Mouse (Mus musculus) neural tube, embryonic 15.5 days (tissue): ENCODE measurements at regions not wholly inside any gene's neighbourhood (a gene's known extent, or its start where the extent isn't known, plus 50 kb on each side); places are given as distances from the start of the nearest gene placed in this dataset.

Experiments
- ATAC-seq: fragments of 200-750 bp; cut with Nextera tagmentation; 2 replicates; pipeline ENCODE4 v1.8.0; 2017; ENCODE audit warnings: mild to moderate bottlenecking, moderate TSS enrichment, moderate library complexity; ENCODE audit not compliant: low FRiP score
- H3K27ac ChIP-seq: fragments of 300-500 bp; sonication (generic); replicated peaks from 2 replicates; pipeline ENCODE4 v1.5.1; 2015; ENCODE audit warnings: mild to moderate bottlenecking, inconsistent platforms
- H3K27me3 ChIP-seq: fragments of 300-500 bp; sonication (generic); replicated peaks from 2 replicates; pipeline ENCODE4 v1.6.1; 2015; ENCODE audit warnings: inconsistent platforms
- H3K36me3 ChIP-seq: fragments of 300-500 bp; sonication (generic); 2 replicates; pipeline ENCODE4 v1.6.1; 2015; ENCODE audit warnings: inconsistent platforms
- H3K4me1 ChIP-seq: fragments of 300-500 bp; sonication (generic); 2 replicates; pipeline ENCODE4 v1.6.1; 2015; ENCODE audit warnings: inconsistent platforms
- H3K4me2 ChIP-seq: fragments of 300-500 bp; sonication (generic); 2 replicates; pipeline ENCODE4 v1.6.1; 2015; ENCODE audit warnings: inconsistent platforms, mild to moderate bottlenecking, moderate library complexity
- H3K4me3 ChIP-seq: fragments of 300-500 bp; sonication (generic); replicated peaks from 2 replicates; pipeline ENCODE4 v1.5.1; 2015; ENCODE audit warnings: mild to moderate bottlenecking, inconsistent platforms
- H3K9ac ChIP-seq: fragments of 300-500 bp; sonication (generic); replicated peaks from 2 replicates; pipeline ENCODE4 v1.6.1; 2015; ENCODE audit warnings: mild to moderate bottlenecking, inconsistent platforms
- H3K9me3 ChIP-seq: fragments of 300-500 bp; sonication (generic); replicated peaks from 2 replicates; pipeline ENCODE4 v1.6.1; 2016; ENCODE audit warnings: inconsistent platforms
- WGBS: fragments of 180-500 bp; shearing (Covaris S2); methylation state at CpG from one replicate; pipeline ENCODE4 v1.1.7; 2015; ENCODE audit warnings: mixed read lengths; 5-methylcytosine and 5-hydroxymethylcytosine counted together

GRCm38 (mm10) chr4:154726636-154727045 is 59.0 kb upstream of the Actrt2 start:
- Histone ChIP-seq H3K4me1 (peaks cover 5% of the 10 kb centered on the region), H3K27me3 (0 out of 2 replicates have a peak, but pooled peaks cover 3% of the 10 kb centered on the region), H3K9me3 (no peaks in the 10 kb centered on the region), H3K27ac (no peak overlapping the region), H3K4me2 (no peak overlapping the region), H3K36me3 (no peaks in the 10 kb centered on the region), H3K9ac (no peak overlapping the region), H3K4me3 (no peak overlapping the region)
- no peak for ATAC-seq
- WGBS, result 61% methylated on average over 3 of the region's 3 CpGs

GRCm38 (mm10) chr4:154727945-154728344 is 60.3 kb upstream of the Actrt2 start:
- peaks cover 7% of the 10 kb centered on the region for H3K4me1 ChIP-seq
- H3K4me2 ChIP-seq, result no peak overlapping the region
- H3K36me3 ChIP-seq, result no peaks in the 10 kb centered on the region
- H3K27ac ChIP-seq, result no peak overlapping the region
- no peak overlapping the region for H3K4me3 ChIP-seq
- 80% methylated on average over 7 of the region's 7 CpGs for WGBS
- no peak overlapping the region for H3K9ac ChIP-seq
- H3K27me3 ChIP-seq, result 0 out of 2 replicates have a peak, but pooled peaks cover 3% of the 10 kb centered on the region
- no peak for ATAC-seq
- H3K9me3 ChIP-seq, result no peaks in the 10 kb centered on the region

GRCm38 (mm10) chr4:154730646-154731045 is 63.0 kb upstream of the Actrt2 start:
- no peak overlapping the region for H3K4me2 ChIP-seq

GRCm38 (mm10) chr4:154731345-154731744 is 63.7 kb upstream of the Actrt2 start:
- Histone ChIP-seq H3K4me1 (peaks cover 7% of the 10 kb centered on the region), H3K4me3 (no peak overlapping the region), H3K27ac (0 out of 2 replicates have a peak overlapping the region, but pooled peaks have one; percentile 38), H3K36me3 (no peaks in the 10 kb centered on the region), H3K9me3 (no peaks in the 10 kb centered on the region), H3K27me3 (0 out of 2 replicates have a peak, but pooled peaks cover 3% of the 10 kb centered on the region), H3K4me2 (peak overlapping the region; percentile 20), H3K9ac (no peak overlapping the region)
- WGBS, result 40% methylated on average over 15 of the region's 15 CpGs
- ATAC-seq, result no peak

More at GRCm38 (mm10) chr4:154730646-154731045, 63.0 kb upstream of the Actrt2 start:
- Histone ChIP-seq H3K36me3 (no peaks in the 10 kb centered on the region), H3K27ac (no peak overlapping the region), H3K27me3 (0 out of 2 replicates have a peak, but pooled peaks cover 3% of the 10 kb centered on the region), H3K4me3 (no peak overlapping the region), H3K9ac (no peak overlapping the region), H3K9me3 (no peaks in the 10 kb centered on the region), H3K4me1 (peaks cover 7% of the 10 kb centered on the region)
- ATAC-seq, result no peak
- WGBS, result 91% methylated on average over 5 of the region's 5 CpGs

- Histone ChIP-seq H3K4me3 (no peak overlapping the region), H3K36me3 (no peaks in the 10 kb centered on the region), H3K9ac (no peak overlapping the region), H3K27me3 (peaks cover 16% of the 10 kb centered on the region; the same call in 1 of the 2 replicates), H3K4me2 (no peak overlapping the region), H3K27ac (no peak overlapping the region), H3K4me1 (peaks cover 7% of the 10 kb centered on the region), H3K9me3 (no peaks in the 10 kb centered on the region)
- WGBS, result 66% methylated on average over 6 of the region's 6 CpGs
- ATAC-seq, result no peak
Measured at GRCm38 (mm10) chr4:154736071-154736470, 68.4 kb upstream of the Actrt2 start.

- H3K4me3 ChIP-seq, result no peak overlapping the region
- H3K9me3 ChIP-seq, result no peaks in the 10 kb centered on the region
- H3K27me3 ChIP-seq, result peaks cover 31% of the 10 kb centered on the region
- H3K9ac ChIP-seq, result no peak overlapping the region
- 28% methylated on average over 27 of the region's 27 CpGs for WGBS
- H3K4me1 ChIP-seq, result peaks cover 13% of the 10 kb centered on the region
- no peak overlapping the region for H3K4me2 ChIP-seq
- H3K27ac ChIP-seq, result no peak overlapping the region
- no peaks in the 10 kb centered on the region for H3K36me3 ChIP-seq
- no peak for ATAC-seq
Measured at GRCm38 (mm10) chr4:154741123-154741890, 73.6 kb upstream of the Actrt2 start.

GRCm38 (mm10) chr4:154746323-154747005 is 78.8 kb upstream of the Actrt2 start:
- no peak overlapping the region for H3K4me3 ChIP-seq
- WGBS, result 53% methylated on average over 16 of the region's 16 CpGs

GRCm38 (mm10) chr4:154747006-154747343 is 79.3 kb upstream of the Actrt2 start:
- peaks cover 13% of the 10 kb centered on the region for H3K27me3 ChIP-seq
- H3K4me2 ChIP-seq, result no peak overlapping the region
- 79% methylated on average over 4 of the region's 4 CpGs for WGBS
- H3K27ac ChIP-seq, result no peak overlapping the region
- H3K4me1 ChIP-seq, result peaks cover 21% of the 10 kb centered on the region; the same call in 1 of the 2 replicates
- H3K9ac ChIP-seq, result no peak overlapping the region
- no peak for ATAC-seq
- H3K9me3 ChIP-seq, result no peaks in the 10 kb centered on the region
- H3K36me3 ChIP-seq, result no peaks in the 10 kb centered on the region
- no peak overlapping the region for H3K4me3 ChIP-seq

More at GRCm38 (mm10) chr4:154746323-154747005, 78.8 kb upstream of the Actrt2 start:
- no peak overlapping the region for H3K4me2 ChIP-seq
- peaks cover 24% of the 10 kb centered on the region for H3K4me1 ChIP-seq
- H3K9ac ChIP-seq, result no peak overlapping the region
- H3K36me3 ChIP-seq, result no peaks in the 10 kb centered on the region
- H3K27ac ChIP-seq, result no peak overlapping the region
- peaks cover 14% of the 10 kb centered on the region for H3K27me3 ChIP-seq
- ATAC-seq, result no peak
- no peaks in the 10 kb centered on the region for H3K9me3 ChIP-seq

- ATAC-seq, result no peak
- 50% methylated on average over 9 of the region's 9 CpGs for WGBS
- no peak overlapping the region for H3K9ac ChIP-seq
- no peak overlapping the region for H3K27ac ChIP-seq
- H3K4me3 ChIP-seq, result no peak overlapping the region
- H3K9me3 ChIP-seq, result no peaks in the 10 kb centered on the region
- no peaks in the 10 kb centered on the region for H3K36me3 ChIP-seq
- peaks cover 9% of the 10 kb centered on the region for H3K27me3 ChIP-seq
- H3K4me1 ChIP-seq, result peaks cover 21% of the 10 kb centered on the region; the same call in 1 of the 2 replicates
- H3K4me2 ChIP-seq, result no peak overlapping the region
Measured at GRCm38 (mm10) chr4:154749160-154749559, 81.5 kb upstream of the Actrt2 start.

GRCm38 (mm10) chr4:154749996-154750395 is 82.3 kb upstream of the Actrt2 start:
- no peaks in the 10 kb centered on the region for H3K36me3 ChIP-seq
- ATAC-seq, result no peak
- H3K4me2 ChIP-seq, result no peak overlapping the region
- 96% methylated on average over 2 of the region's 2 CpGs for WGBS
- peaks cover 9% of the 10 kb centered on the region for H3K27me3 ChIP-seq
- H3K4me3 ChIP-seq, result no peak overlapping the region
- no peak overlapping the region for H3K27ac ChIP-seq
- H3K9me3 ChIP-seq, result no peaks in the 10 kb centered on the region
- no peak overlapping the region for H3K9ac ChIP-seq
- peaks cover 21% of the 10 kb centered on the region; the same call in 1 of the 2 replicates for H3K4me1 ChIP-seq

- H3K4me1 ChIP-seq, result peaks cover 21% of the 10 kb centered on the region; the same call in 1 of the 2 replicates
- no peak overlapping the region for H3K27ac ChIP-seq
- no peak overlapping the region for H3K4me3 ChIP-seq
- H3K36me3 ChIP-seq, result no peaks in the 10 kb centered on the region
- peaks cover 9% of the 10 kb centered on the region for H3K27me3 ChIP-seq
- H3K9me3 ChIP-seq, result no peaks in the 10 kb centered on the region
- whole genome bisulfite sequencing, result 49% methylated on average over 14 of the region's 14 CpGs
- H3K4me2 ChIP-seq, result no peak overlapping the region
- no peak overlapping the region for H3K9ac ChIP-seq
- ATAC-seq, result no peak
Measured at GRCm38 (mm10) chr4:154750440-154751107, 82.9 kb upstream of the Actrt2 start.
